Mouse (Mus musculus) heart, postnatal 0 days (tissue): ENCODE data around the gene Car1.

Experiments used
- CTCF ChIP-seq: IDR thresholded peaks from 2 replicates; pipeline ENCODE4 v1.5.1; 2016; ENCODE audit warnings: antibody characterized with exemption, control low read depth, low read depth
- EP300 ChIP-seq: IDR thresholded peaks from 2 replicates; pipeline ENCODE4 v1.6.1; 2016; ENCODE audit warnings: antibody characterized with exemption, low read depth

DNA sequence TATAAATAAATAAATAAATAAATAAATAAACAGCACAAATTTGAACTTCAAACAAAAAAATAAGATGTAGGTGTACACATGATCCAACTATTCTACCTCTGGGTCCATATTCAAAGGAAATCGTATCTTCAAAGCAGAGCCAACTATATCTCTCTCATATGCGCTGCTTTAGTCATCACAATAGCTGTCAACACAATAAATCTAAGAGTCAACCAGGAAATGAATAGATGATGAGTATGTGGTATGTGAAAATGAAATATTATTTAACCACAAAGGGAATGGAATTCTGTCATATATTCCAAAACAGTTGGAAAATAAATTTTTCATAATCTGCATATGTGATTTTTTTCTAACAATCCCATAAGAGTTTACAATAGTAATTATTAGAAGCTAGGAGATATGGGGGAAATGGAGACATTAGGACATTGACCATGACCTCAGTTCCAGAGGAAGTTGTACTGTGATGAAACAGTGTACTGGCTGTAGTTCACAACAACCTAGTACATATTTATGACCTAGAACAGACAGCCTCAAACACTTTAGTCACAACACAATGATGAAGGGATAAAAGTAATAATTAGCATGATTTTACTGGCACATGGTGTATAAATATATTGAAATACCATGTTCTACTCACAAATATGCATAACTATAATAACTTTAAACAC, 40.6 kb upstream of the Car1 start:
- TF ChIP-seq CTCF (no peak), EP300 (no peak)
